Mouse (Mus musculus): ENCODE results near the gene Ehd1. TPM values are rescaled to one million over a fixed set of nuclear protein-coding genes. Genes with fewer than 3 reads are reported as not detected.

Gene Ehd1
- polyA plus RNA-seq, 1 experiment = 285 TPM

DNA sequence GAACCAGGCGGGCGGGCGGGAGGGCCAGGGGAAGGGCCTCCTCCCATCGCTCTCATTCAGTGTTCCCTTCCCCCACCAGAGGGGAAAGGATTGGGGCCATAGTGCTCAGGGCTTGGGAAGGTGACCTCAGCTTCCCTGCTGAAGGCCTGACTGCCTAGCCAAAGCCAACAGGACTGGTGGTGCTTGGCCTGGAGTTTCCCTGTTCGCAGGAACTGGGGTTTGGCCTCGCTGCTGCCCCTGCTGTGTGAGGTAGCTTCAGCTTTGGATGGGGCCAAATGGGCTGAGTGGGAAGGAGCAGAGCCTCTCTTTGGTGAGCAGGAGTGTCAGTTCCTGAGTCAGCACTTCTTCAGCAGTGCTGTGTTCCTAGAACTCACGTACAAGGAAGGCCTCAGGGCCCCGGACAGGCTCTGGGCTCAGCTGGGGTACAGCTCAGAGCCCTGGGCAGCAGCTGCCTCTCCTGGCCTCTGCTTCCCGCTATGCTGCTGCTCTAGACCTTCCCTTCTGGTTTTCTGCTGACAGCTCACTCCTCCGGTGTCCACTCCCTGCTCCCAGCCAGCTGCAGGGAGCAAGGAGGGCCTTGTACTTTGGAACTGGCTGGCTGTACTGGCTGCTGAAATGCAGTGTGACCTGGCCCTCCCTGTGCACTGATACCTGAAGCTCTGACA, 14.7 kb downstream of the Ehd1 start:
- no peak for DNase-seq (ENCODE audit: low read depth in 1 of 2, low spot score in 2 of 2)
- WGBS = 79% methylated on average over 10 of the region's 10 CpGs
- H3K4me3 ChIP-seq (ENCODE audit: extremely low read depth, insufficient read depth, insufficient read length) = no peak overlapping the region
- no peaks in the 10 kb centered on the region for H3K27me3 ChIP-seq (ENCODE audit: control insufficient read depth, insufficient read depth, low read length)
- peak overlapping the region; percentile 34; the same call in 1 of the 2 replicates for H3K27ac ChIP-seq (ENCODE audit: insufficient read depth, low read length)
- peaks cover 3% of the 10 kb centered on the region; the same call in 1 of the 2 replicates for H3K4me1 ChIP-seq (ENCODE audit: control insufficient read depth, insufficient read depth, insufficient read length)
- H3K36me3 ChIP-seq (ENCODE audit: control insufficient read depth, insufficient read depth, low read length) = peaks cover 24% of the 10 kb centered on the region
- TF ChIP-seq CTCF (IDR thresholded peaks at IDR 0.05; ENCODE audit: extremely low read depth, insufficient read depth, insufficient read length, insufficient replicate concordance) (no peak), POLR2A (IDR thresholded peaks at IDR 0.05; ENCODE audit: low read depth, low read length) (no peak)

DNA sequence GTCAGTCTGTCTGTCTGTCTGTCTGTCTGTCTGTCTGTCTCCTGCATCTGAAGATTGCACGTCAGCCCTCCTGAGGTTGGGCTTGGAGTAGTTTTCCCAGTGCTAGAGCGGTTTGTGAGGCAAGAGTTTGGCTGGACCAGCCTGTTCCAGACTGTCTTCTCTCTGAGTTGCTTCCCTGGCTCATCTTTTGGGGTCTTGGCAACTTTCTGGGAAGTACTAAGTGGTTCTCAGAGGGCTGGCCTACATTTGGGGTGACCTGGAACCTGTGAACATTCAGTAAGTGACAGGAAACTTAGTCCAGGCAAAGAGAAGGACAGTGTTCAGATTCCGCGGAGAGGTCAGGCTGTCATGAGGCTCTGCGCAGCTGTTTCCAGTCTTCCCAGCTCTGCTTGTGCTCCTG, 15.7 kb downstream of the Ehd1 start:
- Histone ChIP-seq H3K36me3 (ENCODE audit: control insufficient read depth, insufficient read depth, low read length) (peaks cover 24% of the 10 kb centered on the region), H3K27ac (ENCODE audit: insufficient read depth, low read length) (peak overlapping the region; percentile 19; the same call in 1 of the 2 replicates)
- 94% methylated on average over 5 of the region's 5 CpGs for WGBS

DNA sequence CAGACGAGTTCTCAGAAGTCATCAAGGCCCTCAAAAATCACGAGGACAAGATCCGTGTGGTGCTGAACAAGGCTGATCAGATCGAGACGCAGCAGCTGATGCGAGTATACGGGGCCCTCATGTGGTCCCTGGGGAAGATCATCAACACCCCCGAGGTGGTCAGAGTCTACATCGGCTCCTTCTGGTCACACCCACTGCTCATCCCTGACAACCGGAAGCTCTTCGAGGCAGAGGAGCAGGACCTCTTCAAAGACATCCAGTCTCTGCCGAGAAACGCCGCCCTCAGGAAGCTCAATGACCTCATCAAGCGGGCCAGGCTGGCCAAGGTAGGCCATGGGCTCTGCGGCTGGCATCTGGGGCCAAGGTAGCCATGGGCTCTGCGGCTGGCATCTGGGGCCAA, 17.8 kb downstream of the Ehd1 start:
- 96% methylated on average over 17 of the region's 17 CpGs for WGBS
- Histone ChIP-seq H3K27me3 (ENCODE audit: control insufficient read depth, insufficient read depth, low read length) (no peaks in the 10 kb centered on the region), H3K4me3 (ENCODE audit: extremely low read depth, insufficient read depth, insufficient read length) (no peak overlapping the region), H3K36me3 (ENCODE audit: control insufficient read depth, insufficient read depth, low read length) (peaks cover 33% of the 10 kb centered on the region), H3K27ac (ENCODE audit: insufficient read depth, low read length) (no peak overlapping the region), H3K4me1 (ENCODE audit: control insufficient read depth, insufficient read depth, insufficient read length) (peaks cover 14% of the 10 kb centered on the region; the same call in 1 of the 2 replicates)
- TF ChIP-seq CTCF (IDR thresholded peaks at IDR 0.05; ENCODE audit: extremely low read depth, insufficient read depth, insufficient read length, insufficient replicate concordance) = no peak
- TF ChIP-seq POLR2A (IDR thresholded peaks at IDR 0.05; ENCODE audit: low read depth, low read length) = no peak
- DNase-seq (ENCODE audit: low read depth in 1 of 2, low spot score in 2 of 2) = no peak

More for the DNA sequence above, 15.7 kb downstream of the Ehd1 start:
- TF ChIP-seq CTCF (IDR thresholded peaks at IDR 0.05; ENCODE audit: extremely low read depth, insufficient read depth, insufficient read length, insufficient replicate concordance) = no peak
- no peak for TF ChIP-seq POLR2A (IDR thresholded peaks at IDR 0.05; ENCODE audit: low read depth, low read length)
- H3K4me3 ChIP-seq (ENCODE audit: extremely low read depth, insufficient read depth, insufficient read length) = no peak overlapping the region
- peaks cover 3% of the 10 kb centered on the region; the same call in 1 of the 2 replicates for H3K4me1 ChIP-seq (ENCODE audit: control insufficient read depth, insufficient read depth, insufficient read length)
- no peak for DNase-seq (ENCODE audit: low read depth in 1 of 2, low spot score in 2 of 2)
- H3K27me3 ChIP-seq (ENCODE audit: control insufficient read depth, insufficient read depth, low read length) = no peaks in the 10 kb centered on the region

DNA sequence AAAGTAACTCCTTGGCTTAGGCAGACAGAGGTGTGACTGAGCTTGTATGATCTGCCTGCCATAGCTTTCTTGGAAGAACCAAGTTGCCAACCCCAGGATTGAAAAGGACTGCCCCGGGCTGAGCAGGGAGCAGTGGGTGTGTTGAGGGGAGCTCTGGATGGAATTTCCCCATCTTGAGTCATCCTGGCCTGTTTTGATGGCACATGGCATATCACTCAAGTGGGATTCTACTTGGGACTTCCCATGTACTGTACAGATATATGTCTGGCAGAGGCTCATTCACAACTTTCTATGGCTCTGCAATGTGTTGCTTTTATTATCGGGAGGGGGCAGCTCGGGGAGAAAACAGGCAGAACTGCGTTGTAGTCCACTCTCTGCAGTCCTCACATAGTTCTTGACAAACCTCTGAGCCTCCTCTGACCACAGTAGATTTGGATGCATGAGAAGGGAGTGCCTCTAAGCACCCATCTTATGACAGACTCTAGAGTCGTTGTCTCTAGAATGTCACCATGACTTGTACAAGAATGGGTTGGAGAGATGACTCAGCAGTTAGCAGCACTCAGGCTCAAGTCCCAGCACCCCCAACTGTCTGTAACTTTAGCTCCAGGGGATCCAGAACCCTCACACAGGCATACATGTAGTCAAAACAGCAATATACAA, 20.2 kb downstream of the Ehd1 start:
- Histone ChIP-seq H3K27ac (ENCODE audit: insufficient read depth, low read length) (no peak overlapping the region), H3K36me3 (ENCODE audit: control insufficient read depth, insufficient read depth, low read length) (peaks cover 31% of the 10 kb centered on the region), H3K4me3 (ENCODE audit: extremely low read depth, insufficient read depth, insufficient read length) (no peak overlapping the region), H3K4me1 (ENCODE audit: control insufficient read depth, insufficient read depth, insufficient read length) (peaks cover 26% of the 10 kb centered on the region; the same call in 1 of the 2 replicates), H3K27me3 (ENCODE audit: control insufficient read depth, insufficient read depth, low read length) (no peaks in the 10 kb centered on the region)
- TF ChIP-seq CTCF (IDR thresholded peaks at IDR 0.05; ENCODE audit: extremely low read depth, insufficient read depth, insufficient read length, insufficient replicate concordance) = no peak
- no peak for TF ChIP-seq POLR2A (IDR thresholded peaks at IDR 0.05; ENCODE audit: low read depth, low read length)
- 76% methylated on average over 5 of the region's 5 CpGs for WGBS
- no peak for DNase-seq (ENCODE audit: low read depth in 1 of 2, low spot score in 2 of 2)

DNA sequence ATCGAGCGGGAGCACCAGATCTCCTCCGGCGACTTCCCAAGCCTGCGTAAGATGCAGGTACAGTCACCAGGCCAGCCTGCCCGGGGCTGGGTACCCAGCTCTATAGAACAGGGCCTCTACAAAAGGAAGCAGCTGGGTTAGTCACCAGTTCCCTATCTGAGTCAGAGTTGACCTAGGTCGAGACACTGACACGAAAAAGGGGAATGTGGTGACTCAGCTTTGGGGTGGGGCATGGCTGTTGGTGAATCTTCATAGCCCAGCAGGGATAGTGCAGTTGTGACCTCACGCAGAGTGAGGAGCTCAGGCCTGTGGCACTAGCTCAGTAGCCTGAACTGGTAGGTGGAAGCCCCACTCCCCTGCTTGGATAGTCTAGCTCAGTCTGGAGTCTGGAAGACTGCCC, 21.1 kb downstream of the Ehd1 start:
- WGBS = 36% methylated on average over 9 of the region's 9 CpGs
- Histone ChIP-seq H3K4me1 (ENCODE audit: control insufficient read depth, insufficient read depth, insufficient read length) (peaks cover 26% of the 10 kb centered on the region; the same call in 1 of the 2 replicates), H3K27me3 (ENCODE audit: control insufficient read depth, insufficient read depth, low read length) (no peaks in the 10 kb centered on the region), H3K36me3 (ENCODE audit: control insufficient read depth, insufficient read depth, low read length) (peaks cover 31% of the 10 kb centered on the region), H3K4me3 (ENCODE audit: extremely low read depth, insufficient read depth, insufficient read length) (no peak overlapping the region), H3K27ac (ENCODE audit: insufficient read depth, low read length) (peak overlapping the region; percentile 50; the same call in 1 of the 2 replicates)
- DNase-seq (ENCODE audit: low read depth in 1 of 2, low spot score in 2 of 2) = no peak
- TF ChIP-seq POLR2A (IDR thresholded peaks at IDR 0.05; ENCODE audit: low read depth, low read length) (no peak), CTCF (IDR thresholded peaks at IDR 0.05; ENCODE audit: extremely low read depth, insufficient read depth, insufficient read length, insufficient replicate concordance) (no peak)

DNA sequence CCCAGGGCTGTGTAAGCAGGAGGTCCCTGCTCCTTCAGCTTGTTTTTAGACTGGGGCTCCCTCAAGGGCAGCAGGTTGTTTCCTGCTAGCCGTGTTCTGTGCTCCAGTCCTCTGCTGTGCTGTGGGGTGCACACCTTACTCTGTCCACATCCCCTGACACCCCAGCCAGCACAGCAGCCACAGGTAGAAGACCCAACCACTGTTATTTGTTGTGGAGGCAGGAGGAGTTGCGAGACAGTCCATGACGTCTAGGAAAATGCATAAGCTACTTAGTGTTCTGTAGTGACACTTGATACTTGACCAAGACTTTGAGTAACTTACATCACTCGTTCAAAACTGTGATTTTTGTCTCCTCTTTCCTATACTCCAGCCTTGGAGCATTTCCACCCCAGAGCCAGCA, 22.5 kb downstream of the Ehd1 start:
- no peak overlapping the region for H3K4me3 ChIP-seq (ENCODE audit: extremely low read depth, insufficient read depth, insufficient read length)
- H3K36me3 ChIP-seq (ENCODE audit: control insufficient read depth, insufficient read depth, low read length) = peaks cover 31% of the 10 kb centered on the region
- TF ChIP-seq CTCF (IDR thresholded peaks at IDR 0.05; ENCODE audit: extremely low read depth, insufficient read depth, insufficient read length, insufficient replicate concordance) (no peak), POLR2A (IDR thresholded peaks at IDR 0.05; ENCODE audit: low read depth, low read length) (no peak)
- peak overlapping the region; percentile 53 for H3K27ac ChIP-seq (ENCODE audit: insufficient read depth, low read length)
- no peaks in the 10 kb centered on the region for H3K27me3 ChIP-seq (ENCODE audit: control insufficient read depth, insufficient read depth, low read length)
- no peak for DNase-seq (ENCODE audit: low read depth in 1 of 2, low spot score in 2 of 2)
- WGBS = 62% methylated on average over 4 of the region's 4 CpGs
- peaks cover 26% of the 10 kb centered on the region; the same call in 1 of the 2 replicates for H3K4me1 ChIP-seq (ENCODE audit: control insufficient read depth, insufficient read depth, insufficient read length)

Measured in spleen, adult 2 months (tissue).